Mouse (Mus musculus) monocyte, adult 2 months (primary cell): ENCODE data around the gene Als2.

Experiments
- DNase-seq, 2 experiments: peaks; one replicate each; pipeline ENCODE4 v3.0.0; 2022; ENCODE audit warnings: low spot score in 2 of 2, low read depth in 1 of 2

Als2 gene

DNA sequence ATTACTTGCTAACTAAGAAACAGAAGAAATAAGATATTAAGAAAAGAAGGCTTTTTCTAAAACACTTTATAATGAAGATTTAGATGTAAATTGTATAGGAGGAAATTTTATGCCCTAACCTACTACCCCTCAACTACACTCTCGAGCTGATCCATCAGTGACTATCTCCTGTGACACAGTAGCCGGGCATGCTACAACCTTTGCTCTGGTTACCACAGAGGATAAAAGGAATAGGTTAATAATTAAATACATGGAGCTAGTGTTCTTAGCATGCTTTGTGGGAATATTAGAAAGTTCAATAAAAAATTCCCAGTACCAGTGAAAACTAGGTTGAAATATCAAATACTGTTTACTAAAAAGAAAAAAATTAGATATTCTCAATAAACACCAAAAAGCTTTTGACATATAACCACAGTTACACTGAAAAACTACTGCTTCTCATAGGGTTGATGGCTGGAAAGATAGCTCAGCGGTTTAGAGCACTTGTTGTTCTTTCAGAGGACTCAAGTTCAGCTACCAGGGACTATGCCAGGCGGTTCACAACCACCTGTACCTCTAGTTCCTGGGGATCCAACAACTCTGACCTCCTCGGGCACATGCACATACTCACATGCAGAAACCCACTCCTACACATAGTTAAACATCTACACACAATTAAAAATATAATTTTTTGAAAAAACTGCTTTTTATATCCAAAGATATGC, 24.8 kb downstream of the Als2 start:
- no peak for DNase-seq

DNA sequence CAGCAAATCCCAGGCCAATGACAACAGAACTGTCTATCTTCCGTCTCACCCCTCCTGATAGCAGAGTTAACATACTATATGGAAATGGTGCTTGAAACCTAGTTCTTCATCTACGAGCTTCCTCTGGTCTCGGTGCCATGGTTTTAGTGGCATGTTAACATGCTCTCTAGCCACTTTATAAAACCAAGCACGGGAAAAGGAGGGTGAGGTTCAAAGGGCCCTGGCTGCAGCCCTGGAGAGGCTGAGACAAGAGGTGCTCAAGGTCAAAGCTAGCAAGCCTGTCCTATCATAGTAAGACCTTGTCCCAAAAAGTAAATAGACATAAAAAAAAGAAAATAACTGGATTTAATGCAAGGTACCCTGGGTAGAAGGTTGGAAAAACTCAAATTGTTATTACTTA, 25.4 kb downstream of the Als2 start:
- no peak for DNase-seq

DNA sequence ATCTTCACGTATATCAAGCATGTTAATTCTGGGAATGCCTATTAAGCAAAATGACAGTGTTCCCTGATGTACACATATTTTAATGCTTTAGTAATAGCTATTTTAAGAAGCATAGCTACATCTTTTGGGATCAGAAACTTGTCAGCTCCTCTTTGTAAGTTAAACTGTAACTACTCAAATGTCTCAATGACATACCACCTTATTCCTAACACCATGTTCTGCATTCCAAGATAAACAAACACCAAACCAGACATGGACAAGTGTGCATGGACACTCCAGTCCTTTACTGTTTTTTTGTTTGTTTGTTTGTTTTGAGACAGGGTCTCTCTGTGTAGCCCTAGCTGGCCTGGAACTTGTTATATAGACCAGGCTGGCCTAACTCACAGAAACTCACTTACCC, 28.7 kb downstream of the Als2 start:
- no peak for DNase-seq

DNA sequence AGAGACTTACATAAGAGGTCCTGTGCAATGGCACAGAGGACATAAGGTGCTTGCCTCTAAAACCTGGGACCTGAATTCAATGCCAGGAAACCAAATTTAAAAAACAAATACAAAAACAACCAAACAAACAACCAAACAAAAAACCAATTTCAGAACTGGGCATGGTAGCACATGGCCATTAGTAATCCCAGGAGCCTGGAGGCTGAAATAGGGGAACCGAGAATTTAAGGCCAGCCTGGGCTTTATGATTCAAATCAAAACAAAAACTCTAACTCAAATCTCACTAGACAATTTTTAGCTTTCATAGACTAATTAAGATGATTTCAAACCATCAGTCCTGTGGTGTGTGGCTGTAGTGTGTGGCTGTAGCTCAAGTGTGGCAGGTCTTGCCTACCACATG, 32.5 kb downstream of the Als2 start:
- no peak for DNase-seq

DNA sequence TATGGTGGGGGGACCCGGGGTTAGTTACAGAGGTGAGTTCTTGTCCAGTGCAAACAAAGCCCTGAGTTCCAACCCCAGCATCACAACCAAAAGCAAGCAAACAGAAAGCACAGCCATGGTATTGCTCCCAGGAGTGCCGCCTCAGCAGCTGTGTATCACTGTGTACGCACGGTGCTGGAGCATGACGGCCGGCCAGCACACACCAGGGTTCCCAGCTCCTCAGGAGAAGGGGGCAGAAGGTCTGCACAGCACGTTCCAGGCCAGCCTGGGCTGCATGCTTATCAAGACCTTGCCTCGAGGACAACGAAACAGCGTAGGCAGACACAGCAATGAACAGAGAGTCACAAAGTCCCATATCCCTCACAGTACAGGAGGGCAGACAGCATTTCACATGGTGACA, 34.7 kb downstream of the Als2 start:
- DNase-seq: no peak

DNA sequence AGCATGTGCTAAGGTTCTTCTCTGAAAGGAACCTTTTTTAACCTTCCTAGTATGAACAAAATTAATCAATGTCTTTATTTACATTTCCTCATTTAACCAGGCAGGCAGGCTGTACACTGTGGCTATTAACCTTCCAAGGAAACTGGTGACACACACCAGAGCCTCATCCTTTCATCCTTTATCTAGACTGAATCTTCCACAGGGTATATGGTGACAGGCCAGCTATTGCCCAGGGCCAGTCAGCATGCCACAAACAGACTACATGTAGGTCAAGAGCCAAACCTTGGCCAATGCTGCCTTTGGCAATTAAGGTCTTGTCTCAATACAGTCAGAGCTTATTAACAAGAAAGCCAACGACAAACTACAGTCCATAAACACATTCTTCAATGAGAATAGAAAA, 35.5 kb downstream of the Als2 start:
- no peak for DNase-seq

DNA sequence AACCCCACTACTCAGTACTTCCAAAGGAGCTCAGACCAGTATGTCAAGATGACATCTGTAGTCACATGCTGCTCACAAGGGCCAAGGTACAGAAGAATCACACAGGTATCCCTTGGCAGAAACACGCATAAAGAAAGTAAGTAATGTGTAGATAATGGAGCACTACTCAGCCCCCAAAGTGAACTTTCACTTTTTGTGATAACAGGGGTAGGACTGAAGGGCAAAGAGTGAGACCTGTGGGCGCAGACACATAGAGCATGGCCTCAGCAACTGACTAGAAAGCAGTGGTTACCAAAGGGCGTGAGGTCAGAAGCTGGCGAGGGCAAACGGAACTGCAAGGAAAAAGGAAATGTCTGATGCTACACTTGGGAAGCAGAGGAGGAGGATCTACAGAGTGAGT, 36.1 kb downstream of the Als2 start:
- DNase-seq: no peak

DNA sequence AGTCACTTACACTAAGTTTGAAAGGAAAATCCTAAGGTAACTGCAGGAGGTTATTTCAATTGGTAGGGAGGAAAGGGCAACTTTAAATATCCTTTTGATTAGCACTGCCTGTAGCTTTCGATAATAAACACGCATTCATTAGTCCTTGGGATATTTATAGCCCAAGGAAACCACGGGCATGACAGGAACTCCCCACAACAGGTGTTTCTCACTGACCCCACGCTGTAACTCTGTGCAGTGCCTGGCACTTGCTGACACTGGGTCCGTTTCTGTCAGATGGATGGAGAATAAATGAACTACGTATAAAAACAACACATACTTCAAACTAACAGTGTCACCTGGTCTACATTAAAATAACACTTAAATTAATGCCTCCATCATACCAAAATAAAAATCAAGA, 42.1 kb downstream of the Als2 start:
- no peak for DNase-seq

DNA sequence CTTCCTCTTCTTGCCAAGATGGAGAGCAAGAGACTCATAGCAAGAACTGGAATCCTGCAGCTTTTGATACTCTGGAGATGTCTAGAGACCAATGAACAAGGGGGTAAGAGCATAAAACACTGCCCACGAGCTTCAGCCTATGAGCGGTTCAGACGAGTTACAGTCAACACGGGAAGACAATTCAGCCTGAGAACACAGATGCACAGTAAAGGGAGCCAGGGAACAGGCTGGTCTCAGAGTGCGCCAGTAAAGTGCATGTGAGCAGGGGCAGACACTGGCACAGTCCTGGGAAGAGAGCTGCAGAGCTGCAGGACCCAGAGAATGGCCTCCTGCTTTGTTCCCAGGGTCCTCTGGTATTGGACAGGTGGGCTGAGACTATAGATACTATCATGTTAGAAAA, 49.2 kb downstream of the Als2 start:
- no peak for DNase-seq

DNA sequence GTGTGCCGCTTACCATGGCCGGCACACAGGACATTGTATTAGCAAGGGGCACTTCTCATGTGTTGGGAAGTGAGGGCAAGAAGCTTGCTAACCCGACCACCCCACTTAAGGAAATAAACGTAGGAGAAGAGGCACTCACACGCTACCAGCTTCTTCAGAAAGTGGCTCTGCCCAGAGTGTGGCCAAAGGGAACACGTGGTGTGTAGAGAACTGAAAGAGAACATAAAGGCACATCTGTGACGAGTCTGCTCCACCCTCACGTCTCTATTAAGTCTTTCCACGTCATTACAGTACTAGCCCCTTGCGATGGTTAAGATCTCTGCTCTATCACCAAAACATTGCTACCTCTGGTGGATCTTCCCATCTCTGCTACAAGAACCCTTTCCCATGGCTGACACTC, 50.7 kb downstream of the Als2 start:
- no peak for DNase-seq

DNA sequence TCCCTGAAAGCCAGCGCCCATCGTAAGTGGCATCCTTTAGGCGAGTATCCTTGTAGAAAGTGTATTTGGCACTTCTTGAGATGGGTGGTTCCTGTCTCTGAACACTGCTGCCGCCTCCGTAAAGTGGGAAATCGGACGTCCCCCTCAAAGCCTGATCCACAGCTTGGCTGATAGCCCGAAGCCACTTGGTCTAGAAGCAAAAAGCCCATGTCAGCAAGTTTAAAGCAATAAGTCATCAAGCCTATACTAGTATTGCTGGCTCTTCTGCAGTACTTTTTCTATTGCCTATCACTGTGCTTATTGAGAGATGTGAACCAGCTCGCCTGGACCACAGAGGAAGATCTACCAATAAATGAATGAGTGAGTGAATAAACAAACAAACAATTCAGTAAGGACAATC, 51.6 kb downstream of the Als2 start:
- DNase-seq: no peak

DNA sequence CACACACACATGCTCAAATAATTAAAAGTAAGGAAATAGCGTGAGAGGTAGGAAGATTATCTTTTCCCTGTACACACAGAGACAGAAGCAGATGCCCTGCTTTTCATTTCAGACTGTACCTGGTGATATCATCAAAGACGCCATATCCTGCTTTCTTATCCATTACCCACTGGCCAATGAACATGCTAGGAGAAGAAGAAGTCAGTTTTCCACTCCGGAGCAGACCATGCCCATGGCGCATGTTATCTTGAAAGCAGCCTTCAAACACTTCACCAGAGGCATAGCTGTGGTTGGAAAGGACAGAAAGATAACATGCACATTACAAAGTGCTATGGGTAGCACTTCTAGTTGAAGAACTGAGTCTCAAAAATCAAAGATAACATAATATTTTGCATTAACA, 54.0 kb downstream of the Als2 start:
- DNase-seq: no peak

DNA sequence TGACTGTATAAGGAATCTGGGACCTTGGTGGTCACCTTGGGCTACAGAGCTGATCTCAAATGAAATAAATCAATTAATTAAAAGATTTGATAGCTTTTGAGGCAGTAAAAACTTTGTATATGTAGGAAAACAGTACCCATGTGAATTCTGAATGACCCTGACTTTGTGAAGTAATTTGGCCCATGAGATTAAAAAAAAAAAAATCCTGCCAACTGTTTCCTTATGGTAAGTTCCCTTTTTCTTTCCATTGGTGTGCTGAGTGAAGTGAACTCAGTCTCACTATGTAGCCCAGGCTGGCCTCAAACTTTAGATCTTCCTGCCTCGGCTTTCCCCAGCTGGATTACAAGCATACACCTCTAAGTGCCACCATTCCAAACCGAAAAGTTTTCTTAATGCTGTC, 54.7 kb downstream of the Als2 start:
- no peak for DNase-seq

DNA sequence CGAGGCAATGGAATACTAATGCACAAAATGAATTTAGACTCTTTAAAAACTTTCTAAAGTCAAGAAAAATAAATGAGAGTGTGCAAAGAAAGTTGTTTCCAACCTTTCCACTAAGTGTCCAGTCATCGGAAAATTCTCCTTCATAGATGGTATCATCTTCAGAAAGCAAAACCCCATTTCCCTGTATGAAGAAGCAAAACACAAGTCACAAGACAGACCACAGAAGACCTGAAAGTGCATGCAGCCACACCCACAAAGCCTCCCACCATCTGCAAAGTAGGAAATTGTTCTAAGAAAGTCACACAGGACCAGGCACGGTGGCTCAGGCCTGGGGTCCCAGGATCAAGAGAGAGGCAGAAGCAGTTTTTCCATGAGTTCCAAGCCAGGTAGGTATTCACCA, 57.0 kb downstream of the Als2 start:
- no peak for DNase-seq

DNA sequence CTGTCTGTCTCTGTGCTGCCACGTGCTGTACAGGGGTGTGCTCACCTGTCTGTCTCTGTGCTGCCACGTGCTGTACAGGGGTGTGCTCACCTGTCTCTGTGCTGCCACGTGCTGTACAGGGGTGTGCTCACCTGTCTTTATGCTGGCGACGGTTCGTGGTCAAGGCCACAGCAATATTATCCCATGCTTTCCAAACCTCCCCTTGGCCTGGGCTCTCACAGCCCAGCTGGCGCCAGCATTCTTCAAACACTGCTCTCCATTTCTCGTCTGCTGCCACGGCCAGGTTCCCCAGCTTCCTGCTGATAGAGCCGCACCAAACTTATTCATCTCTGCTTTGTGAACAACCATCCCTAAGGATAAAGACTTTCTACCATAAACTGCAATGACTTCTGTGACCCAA, 58.6 kb downstream of the Als2 start:
- DNase-seq: no peak

DNA sequence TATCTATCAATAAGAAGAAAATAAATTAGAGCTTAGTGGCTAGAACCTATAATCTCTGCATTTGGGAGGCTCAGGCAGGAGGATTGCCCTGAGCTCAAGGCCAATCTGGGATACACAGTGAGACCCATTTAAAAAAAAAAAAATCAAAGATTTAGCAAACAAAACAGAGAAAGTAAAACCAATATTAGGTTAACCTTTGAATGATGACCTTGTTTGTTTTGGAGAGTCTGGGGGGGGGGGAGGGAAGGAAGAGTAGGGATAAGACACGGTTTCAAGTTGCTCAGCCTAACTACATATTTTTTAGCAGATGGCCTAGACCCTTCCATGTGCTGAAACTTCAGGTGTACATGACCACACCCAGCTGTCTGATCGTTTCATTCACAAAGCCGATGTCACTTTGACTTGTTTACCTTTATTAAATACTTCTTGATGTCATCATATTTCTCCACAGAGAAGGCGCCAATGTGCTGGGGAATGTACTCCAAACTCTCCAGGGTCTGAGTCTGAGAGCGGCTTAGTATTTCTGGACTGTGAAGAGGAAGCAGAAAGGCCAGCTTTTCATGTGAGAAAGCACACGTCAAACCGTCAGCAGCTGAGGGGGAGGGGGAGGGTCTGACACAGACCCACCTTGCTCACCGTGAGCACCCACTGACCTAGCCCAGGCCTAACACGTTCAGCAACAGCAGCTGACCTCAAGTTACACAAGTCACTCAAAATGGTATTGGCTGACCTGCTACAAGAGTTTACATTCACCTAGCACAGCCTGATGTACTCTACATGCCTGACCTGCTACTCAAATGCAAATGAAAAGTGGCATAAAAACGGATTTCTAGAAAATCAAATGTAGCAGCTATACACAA, 62.3 kb downstream of the Als2 start:
- no peak for DNase-seq

DNA sequence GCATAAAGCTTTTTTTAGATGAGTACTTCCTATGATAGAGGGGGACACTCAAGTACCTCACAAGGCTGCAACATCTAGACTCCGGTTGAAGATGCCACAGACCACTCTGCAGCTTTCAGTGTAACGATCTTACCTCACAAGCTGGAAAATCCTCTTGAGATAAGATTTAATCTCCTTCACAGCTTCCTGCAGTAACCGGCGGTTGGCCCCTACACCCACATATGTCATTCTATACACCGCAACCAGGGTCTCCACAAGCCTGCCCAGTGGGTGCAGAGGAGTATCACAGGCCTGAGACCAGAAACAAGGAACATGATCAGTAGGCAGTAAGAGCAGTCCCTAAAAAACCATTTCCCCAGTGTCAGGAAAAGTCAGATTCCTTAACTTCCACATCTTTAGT, 64.0 kb downstream of the Als2 start:
- DNase-seq: no peak

DNA sequence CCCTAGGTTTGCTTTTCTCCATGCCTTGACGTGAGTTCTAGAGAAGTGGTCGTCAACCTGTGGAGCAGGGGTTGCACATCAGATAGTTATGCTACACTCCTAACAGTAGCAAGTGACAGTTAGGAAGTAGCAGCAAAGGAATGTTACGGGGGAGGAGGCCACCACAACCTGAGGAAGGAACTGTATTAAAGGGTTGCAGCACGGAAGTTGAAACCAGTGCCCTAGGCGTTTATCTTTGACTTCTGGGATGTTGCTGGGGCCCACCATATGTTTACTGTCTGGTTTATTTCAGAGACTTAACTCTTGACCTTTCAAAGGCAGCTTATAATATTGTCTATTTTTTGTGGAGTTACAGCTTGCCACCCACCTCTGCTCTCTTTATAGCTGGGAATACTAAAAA, 65.2 kb downstream of the Als2 start:
- no peak for DNase-seq

DNA sequence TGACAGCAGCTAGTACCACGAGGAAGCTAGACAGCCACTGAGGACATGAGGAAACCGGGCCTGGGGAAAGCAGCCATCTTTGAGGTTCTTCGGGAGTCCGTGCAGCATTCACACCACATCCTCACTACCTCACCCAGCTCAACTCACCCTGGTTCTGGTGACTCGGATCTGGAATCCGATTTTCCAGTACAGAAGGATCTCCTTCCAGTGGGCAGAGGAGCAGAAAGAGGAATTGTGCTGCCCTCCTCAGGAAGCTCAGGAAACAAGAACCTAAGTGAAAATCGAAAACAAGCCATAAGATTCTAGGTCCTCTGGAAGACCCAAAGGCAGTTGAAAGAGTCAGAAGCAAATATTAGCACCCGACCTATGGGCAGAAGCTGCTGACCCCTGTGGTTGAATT, 66.7 kb downstream of the Als2 start:
- no peak for DNase-seq

DNA sequence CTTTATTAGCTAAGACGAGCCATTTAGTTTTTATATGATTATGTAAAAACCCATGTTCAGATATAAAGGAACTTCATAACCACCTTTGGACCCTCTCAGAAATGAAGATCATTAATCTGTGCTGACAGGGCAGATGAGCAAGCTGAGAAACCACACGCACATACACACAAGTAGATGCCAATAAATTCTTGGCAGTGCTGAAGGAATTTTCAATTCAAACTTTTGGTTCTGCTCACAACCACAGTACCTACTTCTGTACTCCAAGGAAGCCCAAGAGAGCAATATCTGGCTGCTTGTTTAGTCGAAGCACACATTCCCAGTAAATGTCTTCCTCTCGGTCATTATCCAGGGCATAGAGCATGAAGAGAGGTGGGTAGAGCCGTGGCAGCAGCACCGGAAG, 67.4 kb downstream of the Als2 start:
- no peak for DNase-seq

DNA sequence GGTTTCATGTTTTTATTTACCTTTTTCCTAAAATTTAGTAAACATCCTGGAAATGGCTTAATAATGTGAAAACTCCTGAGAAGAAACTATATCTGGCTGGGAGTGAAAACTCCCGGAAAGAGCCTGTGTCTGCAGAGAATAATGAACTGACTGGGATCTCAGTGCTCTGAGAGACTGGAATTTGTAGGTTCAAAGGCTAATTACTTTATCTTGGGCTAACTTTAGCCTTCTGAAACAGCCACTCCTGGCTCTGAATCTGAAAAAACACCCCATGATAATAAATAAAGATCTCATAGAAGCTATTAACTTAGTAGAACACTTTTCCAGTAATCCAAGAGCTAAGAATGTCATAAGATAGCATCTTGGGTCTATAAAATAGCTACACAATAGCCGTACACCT, 68.5 kb downstream of the Als2 start:
- DNase-seq: no peak

DNA sequence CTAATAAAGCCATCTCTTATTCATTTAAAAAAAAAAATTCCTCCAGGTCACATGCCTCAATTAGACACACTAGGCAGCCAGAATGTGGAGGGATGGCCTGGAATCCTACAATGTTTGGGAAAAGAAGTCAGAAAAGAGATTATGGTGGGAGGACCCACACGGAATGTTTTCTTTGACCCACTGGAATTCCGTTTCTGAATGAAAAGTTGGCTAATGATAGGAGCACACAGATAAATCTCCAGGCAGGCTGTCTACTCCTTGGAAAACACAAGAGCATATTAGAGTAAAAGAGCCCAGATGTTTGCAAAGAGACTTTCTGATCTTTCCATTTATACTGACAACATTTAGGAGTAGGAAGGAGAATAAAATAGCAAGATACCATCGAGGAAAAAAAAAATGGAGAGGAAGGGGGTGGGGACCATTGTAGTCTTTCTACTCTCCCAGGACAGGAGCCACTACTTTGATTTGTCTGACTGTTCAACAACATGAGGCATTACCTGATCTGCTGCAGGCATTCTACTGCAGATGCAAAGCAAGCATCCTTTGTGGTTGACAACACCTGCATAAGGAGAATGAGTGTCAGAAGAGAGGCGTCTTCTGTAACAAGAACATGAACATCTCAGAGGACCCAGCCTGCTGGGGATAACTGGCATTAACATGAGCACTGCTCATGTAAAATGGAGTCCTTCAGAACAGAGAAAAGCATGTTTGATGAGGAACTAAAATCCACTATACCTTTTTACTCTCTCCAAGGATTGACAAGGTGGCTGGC, 69.2 kb downstream of the Als2 start:
- no peak for DNase-seq
